Mouse (Mus musculus): ENCODE data around the gene Nudt15. TPM values are rescaled to one million over a fixed set of nuclear protein-coding genes. Genes with fewer than 3 reads are reported as not detected.

The Nudt15 gene
- polyA plus RNA-seq, 1 experiment from 2014 or later = 6.6 TPM

GRCm38 (mm10) chr14:73552341-73553121, 4.5 kb upstream of the Nudt15 start:
- Histone ChIP-seq H3K36me3 (ENCODE audit: control insufficient read depth, insufficient read depth, low read length) (0 out of 2 replicates have a peak, but pooled peaks cover 2% of the 10 kb centered on the region), H3K27me3 (ENCODE audit: control insufficient read depth, insufficient read depth, low read length) (no peaks in the 10 kb centered on the region), H3K4me1 (ENCODE audit: control insufficient read depth, insufficient read depth, low read length) (peaks cover 4% of the 10 kb centered on the region; the same call in 1 of the 2 replicates), H3K27ac (replicated peaks; ENCODE audit: low read depth, low read length) (peak overlapping the region; percentile 69; the same call in 1 of the 2 replicates), H3K4me3 (ENCODE audit: low read depth, low read length) (peak overlapping the region; percentile 95), H3K9me3 (ENCODE audit: control insufficient read depth, low read length) (no peaks in the 10 kb centered on the region), H3K4me2 (ENCODE audit: low read depth, severe bottlenecking) (peak overlapping the region; percentile 64), H3K9ac (ENCODE audit: low read length) (peak overlapping the region; percentile 94)
- ATAC-seq (ENCODE audit: insufficient number of reproducible peaks, low FRiP score, low TSS enrichment, low read depth) (peak; percentile 95), DNase-seq (ENCODE audit: low spot score) (peak; percentile 98)
- WGBS = 4% methylated on average over 61 of the region's 61 CpGs

DNA sequence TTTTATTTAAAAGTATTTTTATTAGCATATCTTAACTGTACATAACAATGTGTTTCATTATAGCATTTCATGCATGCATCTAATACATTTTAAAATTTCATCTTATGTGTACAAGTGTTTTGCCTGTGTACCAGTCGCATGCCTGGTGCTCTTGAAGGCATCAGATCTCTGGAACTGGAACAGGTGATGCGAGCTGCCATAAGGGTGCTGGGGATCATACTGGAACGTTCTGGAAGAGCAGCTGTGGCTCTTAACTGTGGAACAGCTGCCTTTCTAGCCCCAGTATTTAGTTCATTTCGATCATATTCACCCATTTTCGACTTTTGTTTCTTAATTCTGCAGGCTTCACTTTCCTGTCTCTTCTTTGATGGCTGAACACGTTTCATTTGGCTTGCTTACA, 3.1 kb upstream of the Nudt15 start:
- Histone ChIP-seq H3K4me3 (ENCODE audit: low read depth, low read length) (no peak overlapping the region), H3K27ac (replicated peaks; ENCODE audit: low read depth, low read length) (no peak overlapping the region), H3K4me2 (ENCODE audit: low read depth, severe bottlenecking) (no peak overlapping the region), H3K4me1 (ENCODE audit: control insufficient read depth, insufficient read depth, low read length) (peaks cover 4% of the 10 kb centered on the region; the same call in 1 of the 2 replicates), H3K36me3 (ENCODE audit: control insufficient read depth, insufficient read depth, low read length) (0 out of 2 replicates have a peak, but pooled peaks cover 1% of the 10 kb centered on the region), H3K9ac (ENCODE audit: low read length) (no peak overlapping the region), H3K9me3 (ENCODE audit: control insufficient read depth, low read length) (no peaks in the 10 kb centered on the region), H3K27me3 (ENCODE audit: control insufficient read depth, insufficient read depth, low read length) (no peaks in the 10 kb centered on the region)
- 87% methylated on average over 6 of the region's 6 CpGs for WGBS
- ATAC-seq (ENCODE audit: insufficient number of reproducible peaks, low FRiP score, low TSS enrichment, low read depth) (no peak), DNase-seq (ENCODE audit: low spot score) (no peak)

DNA sequence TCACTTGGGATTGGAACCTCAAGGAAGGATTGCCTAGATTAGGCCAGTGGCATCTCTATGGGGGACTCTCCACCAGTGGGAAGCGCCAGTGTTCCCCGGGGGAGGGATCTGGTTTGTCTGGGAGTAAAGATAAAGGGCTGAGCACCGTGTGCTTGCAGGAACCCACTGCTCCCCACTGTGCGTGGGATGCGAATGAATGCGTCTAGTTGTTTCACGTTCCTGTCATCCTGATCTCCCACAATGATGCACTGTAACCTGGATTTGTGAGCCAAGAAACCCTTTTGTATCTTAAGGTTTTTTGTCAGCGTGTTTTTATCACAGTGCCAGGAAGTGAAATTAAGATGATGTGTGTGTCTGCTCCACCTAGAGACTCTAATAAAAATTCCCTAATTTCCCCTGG, 2.7 kb upstream of the Nudt15 start:
- Histone ChIP-seq H3K9me3 (ENCODE audit: control insufficient read depth, low read length) (no peaks in the 10 kb centered on the region), H3K4me2 (ENCODE audit: low read depth, severe bottlenecking) (no peak overlapping the region), H3K4me3 (ENCODE audit: low read depth, low read length) (no peak overlapping the region), H3K4me1 (ENCODE audit: control insufficient read depth, insufficient read depth, low read length) (peaks cover 4% of the 10 kb centered on the region; the same call in 1 of the 2 replicates), H3K27me3 (ENCODE audit: control insufficient read depth, insufficient read depth, low read length) (no peaks in the 10 kb centered on the region), H3K36me3 (ENCODE audit: control insufficient read depth, insufficient read depth, low read length) (no peaks in the 10 kb centered on the region), H3K27ac (replicated peaks; ENCODE audit: low read depth, low read length) (no peak overlapping the region), H3K9ac (ENCODE audit: low read length) (no peak overlapping the region)
- DNase-seq (ENCODE audit: low spot score) (no peak), ATAC-seq (ENCODE audit: insufficient number of reproducible peaks, low FRiP score, low TSS enrichment, low read depth) (no peak)
- WGBS = 63% methylated on average over 8 of the region's 8 CpGs

DNA sequence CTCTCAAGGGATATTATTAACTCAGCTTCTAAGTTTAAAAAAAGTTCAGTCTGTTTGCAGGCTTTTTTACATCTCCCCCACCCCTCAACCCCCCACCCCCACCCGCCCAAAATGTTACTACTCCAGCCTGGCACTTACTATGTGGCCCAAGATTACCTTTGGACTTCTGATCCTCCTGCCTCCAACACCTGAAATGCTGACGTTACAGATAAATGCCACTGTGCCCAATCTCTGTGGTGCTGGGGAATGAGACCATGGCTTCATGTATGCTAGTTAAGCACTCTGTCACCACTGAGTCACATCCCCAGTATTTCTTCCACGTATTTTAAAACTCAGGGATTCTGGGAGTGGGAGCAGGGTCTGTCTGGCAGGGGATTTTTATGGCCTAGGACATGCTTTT, 2.2 kb upstream of the Nudt15 start:
- Histone ChIP-seq H3K9me3 (ENCODE audit: control insufficient read depth, low read length) (no peaks in the 10 kb centered on the region), H3K4me1 (ENCODE audit: control insufficient read depth, insufficient read depth, low read length) (peaks cover 4% of the 10 kb centered on the region; the same call in 1 of the 2 replicates), H3K4me2 (ENCODE audit: low read depth, severe bottlenecking) (no peak overlapping the region), H3K4me3 (ENCODE audit: low read depth, low read length) (no peak overlapping the region), H3K9ac (ENCODE audit: low read length) (no peak overlapping the region), H3K27me3 (ENCODE audit: control insufficient read depth, insufficient read depth, low read length) (no peaks in the 10 kb centered on the region), H3K27ac (replicated peaks; ENCODE audit: low read depth, low read length) (no peak overlapping the region), H3K36me3 (ENCODE audit: control insufficient read depth, insufficient read depth, low read length) (no peaks in the 10 kb centered on the region)
- WGBS = 50% methylated on average over 3 of the region's 3 CpGs
- ATAC-seq (ENCODE audit: insufficient number of reproducible peaks, low FRiP score, low TSS enrichment, low read depth) = no peak
- DNase-seq (ENCODE audit: low spot score) = no peak

DNA sequence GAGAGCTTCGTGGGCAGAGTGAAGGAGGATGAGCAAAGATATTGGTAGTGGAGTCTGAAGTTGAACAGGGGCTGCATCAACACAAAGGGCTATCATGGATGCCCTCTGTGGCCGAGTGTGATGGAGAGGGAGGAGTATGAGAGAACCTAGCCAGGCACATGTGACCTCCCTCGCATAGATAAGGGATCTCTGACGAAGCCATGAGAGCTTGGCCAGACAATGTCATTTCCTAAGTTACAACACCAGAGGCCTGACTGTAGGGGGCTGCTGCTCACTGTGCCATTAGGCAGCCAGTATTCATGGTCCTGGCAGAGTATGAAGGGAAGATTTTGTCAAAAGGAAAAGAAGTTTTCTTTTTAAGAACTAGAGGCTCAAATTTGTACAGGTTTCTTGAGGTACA, 1.0 kb downstream of the Nudt15 start:
- WGBS = 64% methylated on average over 4 of the region's 4 CpGs
- Histone ChIP-seq H3K4me2 (ENCODE audit: low read depth, severe bottlenecking) (no peak overlapping the region), H3K9me3 (ENCODE audit: control insufficient read depth, low read length) (no peaks in the 10 kb centered on the region)

DNA sequence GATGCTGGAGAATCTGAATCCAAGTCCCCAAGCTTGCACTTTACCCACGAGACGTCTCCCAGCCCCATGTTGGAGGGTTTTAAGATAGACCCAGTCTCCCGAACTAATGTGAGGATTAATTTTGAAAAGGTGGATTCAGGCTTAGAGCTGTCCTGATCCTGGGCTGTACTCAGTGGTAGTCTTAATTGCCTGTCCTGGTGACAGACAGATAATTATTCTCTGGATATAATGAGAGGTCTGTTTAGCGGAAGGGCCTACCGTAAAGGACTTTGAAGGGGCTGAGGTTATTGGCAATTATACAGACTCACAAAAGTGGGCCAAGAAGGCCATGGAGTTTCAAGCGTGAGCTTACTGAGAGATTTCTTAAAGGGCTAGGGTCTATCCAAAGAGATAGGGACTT, 4.3 kb downstream of the Nudt15 start:
- no peak overlapping the region for H3K9ac ChIP-seq (ENCODE audit: low read length)
- H3K36me3 ChIP-seq (ENCODE audit: control insufficient read depth, insufficient read depth, low read length) = no peaks in the 10 kb centered on the region
- no peak for ATAC-seq (ENCODE audit: insufficient number of reproducible peaks, low FRiP score, low TSS enrichment, low read depth)
- no peak overlapping the region for H3K4me2 ChIP-seq (ENCODE audit: low read depth, severe bottlenecking)
- H3K27me3 ChIP-seq (ENCODE audit: control insufficient read depth, insufficient read depth, low read length) = no peaks in the 10 kb centered on the region
- no peaks in the 10 kb centered on the region for H3K9me3 ChIP-seq (ENCODE audit: control insufficient read depth, low read length)
- no peak overlapping the region for H3K27ac ChIP-seq (replicated peaks; ENCODE audit: low read depth, low read length)
- DNase-seq (ENCODE audit: low spot score) = no peak
- no peaks in the 10 kb centered on the region for H3K4me1 ChIP-seq (ENCODE audit: control insufficient read depth, insufficient read depth, low read length)
- 58% methylated on average over 6 of the region's 6 CpGs for WGBS
- no peak overlapping the region for H3K4me3 ChIP-seq (ENCODE audit: low read depth, low read length)

More for the DNA sequence above, 1.0 kb downstream of the Nudt15 start:
- no peaks in the 10 kb centered on the region for H3K27me3 ChIP-seq (ENCODE audit: control insufficient read depth, insufficient read depth, low read length)
- H3K4me3 ChIP-seq (ENCODE audit: low read depth, low read length) = no peak overlapping the region
- no peak for ATAC-seq (ENCODE audit: insufficient number of reproducible peaks, low FRiP score, low TSS enrichment, low read depth)
- H3K4me1 ChIP-seq (ENCODE audit: control insufficient read depth, insufficient read depth, low read length) = no peaks in the 10 kb centered on the region
- no peak overlapping the region for H3K9ac ChIP-seq (ENCODE audit: low read length)
- H3K27ac ChIP-seq (replicated peaks; ENCODE audit: low read depth, low read length) = no peak overlapping the region
- no peaks in the 10 kb centered on the region for H3K36me3 ChIP-seq (ENCODE audit: control insufficient read depth, insufficient read depth, low read length)
- DNase-seq (ENCODE audit: low spot score) = no peak

- ATAC-seq (ENCODE audit: insufficient number of reproducible peaks, low FRiP score, low TSS enrichment, low read depth) = no peak
- no peak overlapping the region for H3K4me3 ChIP-seq (ENCODE audit: low read depth, low read length)
- no peaks in the 10 kb centered on the region for H3K9me3 ChIP-seq (ENCODE audit: control insufficient read depth, low read length)
- no peak overlapping the region for H3K27ac ChIP-seq (replicated peaks; ENCODE audit: low read depth, low read length)
- no peak overlapping the region for H3K9ac ChIP-seq (ENCODE audit: low read length)
- no peak overlapping the region for H3K4me2 ChIP-seq (ENCODE audit: low read depth, severe bottlenecking)
- no peaks in the 10 kb centered on the region for H3K4me1 ChIP-seq (ENCODE audit: control insufficient read depth, insufficient read depth, low read length)
- WGBS = 78% methylated on average over 2 of the region's 2 CpGs
- DNase-seq (ENCODE audit: low spot score) = no peak
- no peaks in the 10 kb centered on the region for H3K27me3 ChIP-seq (ENCODE audit: control insufficient read depth, insufficient read depth, low read length)
- no peaks in the 10 kb centered on the region for H3K36me3 ChIP-seq (ENCODE audit: control insufficient read depth, insufficient read depth, low read length)
Measured at GRCm38 (mm10) chr14:73535641-73536040, 12.4 kb downstream of the Nudt15 start.

DNA sequence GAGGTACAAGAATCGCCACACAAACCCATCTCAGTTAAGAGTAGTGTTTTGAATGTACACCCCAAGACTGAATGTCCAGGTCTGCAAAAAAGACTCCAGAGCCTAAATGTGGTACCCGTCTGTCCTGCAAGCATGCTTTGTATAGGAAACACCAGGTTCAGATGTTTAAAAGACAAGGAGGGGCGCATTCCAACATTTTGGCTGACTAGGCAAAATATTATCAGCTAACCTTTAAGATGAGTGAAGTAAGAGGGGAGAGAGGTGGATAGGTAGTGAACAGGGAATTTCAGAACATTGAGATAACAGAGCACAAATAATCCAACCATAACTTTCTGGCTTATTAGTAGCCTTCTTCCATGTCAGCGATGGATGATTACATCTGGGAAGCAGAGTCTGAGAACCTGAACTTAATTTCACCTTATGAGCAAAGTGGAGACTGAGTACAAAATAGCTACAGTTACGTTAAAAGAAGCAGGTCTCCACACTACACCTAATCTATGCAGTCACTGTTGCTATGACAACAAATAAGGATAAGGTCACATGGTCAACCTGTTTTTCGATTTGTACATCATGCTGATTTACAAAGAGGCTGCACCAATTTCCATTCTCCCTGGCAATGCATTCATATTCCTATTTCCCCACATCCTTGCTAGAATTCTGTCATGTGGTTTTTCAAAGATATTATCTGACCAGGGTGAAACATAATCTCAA, 14.1 kb downstream of the Nudt15 start:
- H3K27ac ChIP-seq (replicated peaks; ENCODE audit: low read depth, low read length) = no peak overlapping the region
- no peaks in the 10 kb centered on the region for H3K27me3 ChIP-seq (ENCODE audit: control insufficient read depth, insufficient read depth, low read length)
- H3K4me2 ChIP-seq (ENCODE audit: low read depth, severe bottlenecking) = no peak overlapping the region
- no peaks in the 10 kb centered on the region for H3K9me3 ChIP-seq (ENCODE audit: control insufficient read depth, low read length)
- H3K4me1 ChIP-seq (ENCODE audit: control insufficient read depth, insufficient read depth, low read length) = no peaks in the 10 kb centered on the region
- DNase-seq (ENCODE audit: low spot score) = no peak
- no peak overlapping the region for H3K4me3 ChIP-seq (ENCODE audit: low read depth, low read length)
- ATAC-seq (ENCODE audit: insufficient number of reproducible peaks, low FRiP score, low TSS enrichment, low read depth) = no peak
- no peak overlapping the region for H3K9ac ChIP-seq (ENCODE audit: low read length)
- no peaks in the 10 kb centered on the region for H3K36me3 ChIP-seq (ENCODE audit: control insufficient read depth, insufficient read depth, low read length)
- 80% methylated on average over 6 of the region's 6 CpGs for WGBS
